Mouse (Mus musculus): ENCODE data around the gene Col4a3bp.

- no peak for TF ChIP-seq CTCF (IDR thresholded peaks at IDR 0.05; ENCODE audit: low read depth, low read length)
- TF ChIP-seq GATA1 (IDR thresholded peaks at IDR 0.05; ENCODE audit: borderline replicate concordance, low read length): no peak
- TF ChIP-seq POLR2AphosphoS5 (IDR thresholded peaks at IDR 0.05; ENCODE audit: insufficient replicate concordance, low read depth, low read length): no peak
These were observed 128.1 kb downstream of the Col4a3bp start, which contains the start of gene Hmgcr for GRCm38 (mm10) chr13:96670406-96671077.
